Mouse (Mus musculus) frontal cortex, postnatal 36 days (tissue): ENCODE measurements at regions not wholly inside any gene's neighbourhood (a gene's known extent, or its start where the extent isn't known, plus 50 kb on each side); places are given as distances from the start of the nearest gene placed in this dataset.

Source experiments
- DNase-seq, 2 experiments: peaks; one replicate each; pipeline ENCODE4 v3.0.0; 2022; ENCODE audit warnings: low spot score in 2 of 2

DNA sequence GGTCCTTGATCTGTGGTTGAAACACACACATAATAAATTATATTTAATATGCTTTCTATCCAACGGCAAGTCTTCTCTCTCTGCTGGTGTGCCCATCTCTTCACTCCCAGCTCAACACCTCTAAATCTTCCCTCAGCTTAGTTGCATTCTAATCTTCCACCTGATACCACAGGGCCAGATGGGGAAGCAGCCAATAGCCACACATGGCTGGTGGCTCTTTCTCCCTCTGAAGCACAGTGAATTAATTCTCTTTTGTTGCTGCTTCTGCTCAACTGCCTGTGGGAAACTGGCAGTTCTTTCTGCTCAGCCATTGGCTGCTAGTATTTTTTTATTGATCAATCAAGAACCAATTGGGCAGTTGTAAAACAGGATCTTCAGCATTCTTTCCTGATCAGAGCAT, 750.0 kb downstream of the Serpinb8 start:
- DNase-seq, result no peak

DNA sequence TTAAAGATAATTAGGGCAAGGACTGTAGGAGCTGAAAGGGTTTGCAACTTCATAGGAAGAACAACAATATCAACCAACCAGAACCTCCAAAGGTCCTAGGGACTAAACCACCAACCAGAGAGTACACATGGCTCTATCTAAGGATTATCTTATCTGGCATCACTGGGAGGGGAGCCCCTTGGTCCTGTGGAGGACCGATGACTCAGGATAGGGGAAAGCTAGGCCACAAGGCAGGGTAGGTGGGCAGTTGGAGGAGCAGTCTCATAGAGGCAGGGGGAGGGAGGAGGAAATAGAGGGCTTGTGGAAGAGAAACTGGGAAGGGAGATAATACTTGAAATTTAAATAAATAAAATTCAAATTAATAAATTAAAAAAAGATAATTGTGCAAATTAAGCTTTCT, 751.5 kb downstream of the Serpinb8 start:
- DNase-seq, result no peak

DNA sequence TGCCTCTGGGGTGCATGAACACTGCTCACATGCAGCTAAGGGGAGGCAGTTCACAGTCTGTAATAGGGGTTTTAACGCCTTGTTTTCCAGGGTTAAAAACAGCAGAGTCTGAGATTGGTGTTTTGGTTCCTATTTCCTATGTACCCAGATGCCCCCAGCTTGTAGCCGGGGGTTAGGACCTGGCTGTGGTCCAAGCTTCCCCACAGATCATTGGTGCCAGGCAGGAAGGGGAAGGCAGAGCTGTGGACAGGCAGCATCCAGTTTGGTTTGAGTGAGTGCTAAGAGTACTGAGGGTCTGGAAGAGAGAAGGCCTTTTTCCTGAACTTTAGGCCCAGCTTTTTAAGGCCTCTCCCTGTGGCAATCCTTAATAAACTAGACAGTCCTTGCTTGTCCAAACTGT, 774.0 kb downstream of the Serpinb8 start:
- no peak for DNase-seq

DNA sequence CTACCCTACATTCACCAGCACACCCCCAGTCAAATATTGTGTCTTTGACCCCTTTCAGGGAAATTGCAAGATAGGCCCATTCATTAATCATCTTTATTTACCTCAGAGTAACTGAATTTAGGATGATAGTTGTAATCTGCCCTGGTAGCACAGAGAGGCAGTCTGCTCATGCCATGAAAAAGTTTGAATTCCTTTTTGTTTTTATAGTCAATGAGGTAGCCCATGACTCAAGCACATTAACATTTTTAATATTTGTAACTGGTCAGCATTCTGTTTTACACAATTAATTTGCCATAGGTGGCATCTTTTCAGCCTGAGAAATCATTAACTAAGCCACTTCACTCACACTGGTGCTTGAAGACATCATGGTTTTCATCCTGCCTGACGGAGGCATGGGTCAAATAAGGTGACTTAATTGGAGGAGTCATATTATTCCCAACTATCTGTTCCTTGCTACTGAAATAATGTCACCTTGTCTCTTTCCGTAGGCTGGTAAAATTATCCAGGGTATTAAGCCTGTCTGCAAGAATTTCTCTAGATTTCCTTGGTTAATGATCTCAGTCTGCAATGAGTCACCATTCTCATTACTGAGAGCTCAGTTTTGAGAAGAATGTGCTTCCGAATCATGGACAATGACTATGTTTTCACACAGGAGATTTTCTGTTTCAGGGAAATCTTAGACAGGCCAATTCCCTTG, 780.2 kb downstream of the Serpinb8 start:
- no peak for DNase-seq

DNA sequence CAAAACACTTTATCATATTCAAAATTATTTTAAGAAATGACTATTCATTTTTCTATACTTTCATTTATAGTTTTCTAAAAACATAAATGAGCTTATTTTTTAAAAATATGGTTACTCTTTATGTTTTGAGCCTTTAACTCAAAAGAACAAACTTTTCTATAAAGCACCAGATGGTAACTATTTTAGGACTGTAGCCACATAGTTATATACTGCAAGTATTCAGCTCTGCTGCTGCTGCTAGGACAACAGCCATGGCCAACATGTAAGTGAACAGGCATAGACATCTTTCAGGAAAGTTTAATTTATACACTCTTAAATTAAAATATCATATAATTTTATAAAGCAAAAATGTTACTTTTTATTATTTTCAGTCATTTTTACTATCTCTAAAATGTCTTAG, 800.1 kb downstream of the Serpinb8 start:
- peak in 1 of 2 experiments; percentile 13 for DNase-seq

DNA sequence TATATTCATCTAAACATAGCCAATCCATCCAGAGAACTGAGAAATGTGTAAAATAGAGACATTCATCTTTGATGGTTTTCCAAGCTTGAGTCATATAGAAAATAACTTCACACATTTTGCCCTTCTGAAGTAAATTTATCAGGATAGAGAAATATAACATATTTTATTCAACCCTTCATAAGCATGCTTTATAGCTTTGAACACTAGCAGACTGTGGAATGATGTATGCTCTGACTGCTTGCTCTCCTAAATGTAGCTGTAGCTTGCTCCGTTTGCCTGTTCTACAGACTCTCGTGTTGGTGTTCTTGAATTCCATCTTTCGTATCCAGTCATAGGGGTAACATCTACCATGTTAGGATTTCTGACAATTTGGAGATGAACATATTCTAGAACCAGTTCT, 800.7 kb downstream of the Serpinb8 start:
- DNase-seq, result peak in 1 of 2 experiments; percentile 9

DNA sequence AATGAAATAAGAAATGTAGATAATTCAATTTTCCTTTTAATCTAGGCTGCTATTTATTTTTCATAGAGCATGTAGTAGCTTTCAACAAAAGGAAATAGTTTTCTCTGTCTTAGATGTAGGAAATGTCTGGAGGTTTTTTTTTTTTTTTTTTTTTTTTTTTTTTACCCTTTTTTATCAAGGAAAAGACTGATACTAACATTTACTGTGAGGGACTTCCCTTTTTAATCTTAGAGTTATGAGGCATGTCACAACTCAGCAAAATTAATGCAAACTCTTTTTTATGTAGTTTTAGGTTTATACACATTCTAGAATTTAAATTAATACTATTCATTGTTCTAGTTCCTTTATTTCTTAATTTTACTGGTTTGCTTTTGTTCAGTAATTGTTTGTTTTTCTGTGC, 850.0 kb downstream of the Serpinb8 start:
- DNase-seq, result no peak

DNA sequence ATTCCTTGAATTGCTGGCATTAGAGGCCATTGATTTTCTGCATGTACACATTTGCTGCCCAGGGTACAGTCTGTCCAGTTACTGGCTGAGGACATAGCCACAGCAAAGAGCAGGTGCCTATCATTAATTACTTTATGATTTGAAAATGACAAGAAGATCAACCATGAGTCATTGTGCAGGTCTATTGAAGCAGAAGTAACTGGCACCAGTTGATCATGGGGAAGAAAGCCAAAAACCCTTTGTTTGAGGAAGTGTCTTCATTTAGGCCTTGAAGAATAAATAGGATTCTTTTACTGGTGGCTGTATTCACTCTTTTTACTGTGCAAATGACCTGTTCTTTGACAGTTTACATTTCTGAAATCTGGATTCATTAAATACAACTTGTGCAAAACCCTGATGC, 863.0 kb downstream of the Serpinb8 start:
- no peak for DNase-seq

DNA sequence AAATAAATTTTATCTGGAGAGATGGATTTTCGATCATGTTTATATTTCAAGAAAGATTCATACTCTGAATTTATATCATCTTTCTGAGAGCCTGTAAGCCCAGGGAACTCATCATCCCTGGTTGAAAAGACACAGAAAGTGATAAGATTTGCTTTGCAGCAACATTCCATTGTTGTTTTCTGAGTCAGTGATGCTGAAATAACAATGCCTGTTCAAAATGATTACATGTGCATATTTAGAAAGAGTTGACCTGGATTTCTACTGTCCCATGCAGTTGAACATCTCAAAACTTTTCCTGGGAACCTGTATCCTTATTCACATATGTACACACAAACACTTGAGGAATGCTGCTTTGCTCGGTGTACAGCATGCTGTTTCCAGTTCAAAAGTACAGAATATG, 882.2 kb downstream of the Serpinb8 start:
- no peak for DNase-seq

DNA sequence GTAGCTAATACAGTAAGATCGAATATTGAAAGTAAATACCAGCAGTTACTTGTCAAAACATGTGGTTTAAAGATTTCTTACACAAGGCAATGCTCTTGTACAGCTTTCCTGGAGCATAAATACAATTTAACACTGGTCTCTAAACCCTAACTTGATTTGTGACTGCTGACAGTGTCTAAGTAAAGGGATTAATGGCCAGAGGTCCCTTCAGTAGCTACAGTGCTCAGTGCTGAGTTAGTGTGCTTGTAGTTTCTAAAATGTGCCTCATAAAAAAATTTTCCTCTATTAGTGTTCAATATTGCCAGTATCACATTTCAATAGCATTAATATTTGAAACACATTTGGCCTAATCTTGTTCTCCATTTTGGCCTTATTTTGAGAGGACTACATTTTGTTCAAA, 909.0 kb downstream of the Serpinb8 start:
- DNase-seq, result no peak

DNA sequence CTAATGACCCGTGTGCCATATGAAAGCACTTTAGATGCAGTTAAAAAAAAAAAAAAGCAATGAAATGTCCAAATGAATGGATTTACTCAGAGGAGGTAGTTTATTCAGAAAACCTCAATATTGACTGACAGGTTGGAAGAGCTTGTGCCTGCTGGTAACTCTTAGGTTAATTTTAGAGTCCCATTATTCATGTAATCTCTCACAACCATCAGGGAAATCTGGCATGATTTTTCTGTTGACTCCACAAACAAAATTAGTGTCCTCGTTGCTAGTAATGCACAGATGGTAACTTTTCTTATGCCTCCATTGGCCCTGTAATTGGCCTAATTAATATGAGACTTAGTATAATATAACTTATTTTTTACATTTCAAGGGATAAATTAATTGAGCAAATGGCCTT, 937.6 kb downstream of the Serpinb8 start:
- no peak for DNase-seq

DNA sequence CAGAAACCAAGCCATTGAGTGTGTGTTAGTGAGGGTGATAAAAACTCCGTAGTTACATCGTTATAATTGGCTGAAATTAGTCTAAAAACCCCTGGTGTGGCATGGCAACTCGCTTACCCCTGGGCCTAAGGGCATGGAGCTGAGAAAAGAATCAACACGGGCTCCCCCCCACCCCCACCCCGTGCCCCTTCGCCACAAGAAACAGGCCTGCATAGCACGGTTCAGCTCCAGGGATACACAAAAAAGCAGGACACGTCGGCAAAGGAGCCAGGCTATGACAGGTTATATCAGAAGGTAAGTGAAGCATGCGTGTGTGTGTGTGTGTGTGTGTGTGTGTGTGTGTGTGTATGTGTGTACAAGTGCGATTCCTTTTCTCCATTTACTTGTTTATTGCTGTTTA, 948.4 kb downstream of the Serpinb8 start:
- DNase-seq, result no peak

DNA sequence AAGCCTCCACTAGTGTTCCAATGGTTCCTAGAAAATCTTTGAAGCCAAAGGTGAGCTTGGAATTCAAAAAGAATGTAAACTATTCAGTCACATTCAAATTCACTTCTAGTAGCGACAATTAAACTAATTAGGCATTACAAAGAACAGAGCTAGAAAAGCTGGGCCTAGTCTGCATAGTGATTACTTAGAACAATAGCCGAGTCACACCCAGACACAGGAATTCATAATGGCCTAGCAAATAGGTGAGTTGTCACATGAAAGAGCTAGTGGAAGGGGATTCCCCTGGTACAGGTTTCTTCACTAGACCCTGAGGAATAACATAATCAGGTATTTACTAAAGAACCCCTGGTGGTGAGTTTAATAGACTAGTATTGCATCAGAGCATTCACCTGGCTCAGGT, 958.9 kb downstream of the Serpinb8 start:
- DNase-seq, result no peak

DNA sequence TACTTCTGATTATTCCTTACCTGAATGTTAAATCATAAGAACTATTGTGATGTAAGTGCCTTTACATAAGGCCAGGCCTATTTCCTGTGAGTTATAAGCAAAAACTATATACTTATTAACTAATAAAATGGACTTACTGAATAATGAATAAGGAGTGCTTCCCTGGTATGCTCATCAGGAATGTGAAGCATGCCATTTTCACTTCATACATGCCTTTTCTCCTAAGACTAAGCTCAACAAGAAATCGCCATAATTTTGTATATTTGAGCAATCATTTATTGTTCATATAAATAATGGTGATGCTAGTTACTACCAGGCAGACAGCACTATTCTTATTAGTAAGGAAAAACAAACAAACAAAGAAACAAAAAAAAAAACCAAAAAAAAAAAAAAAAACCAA, 969.1 kb downstream of the Serpinb8 start:
- no peak for DNase-seq

DNA sequence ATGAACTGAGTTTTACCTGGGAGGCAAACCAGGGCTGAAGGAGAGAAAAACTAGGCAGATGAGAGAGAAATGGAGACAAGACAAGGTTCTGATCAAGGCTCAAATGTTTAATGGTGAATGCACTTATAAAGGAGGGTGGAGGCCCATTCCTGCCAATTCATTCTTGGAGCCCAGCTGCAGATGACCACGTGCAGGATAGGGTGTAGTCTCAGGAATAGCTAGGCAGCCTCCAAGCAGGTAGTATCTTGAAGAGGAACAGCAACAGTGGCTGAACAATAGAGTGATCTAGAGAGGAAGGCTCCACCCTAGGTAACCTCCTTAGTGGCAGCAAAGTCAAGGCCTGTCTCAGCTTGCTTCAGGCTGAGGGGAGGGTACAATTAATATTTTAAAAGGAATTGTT, 973.2 kb downstream of the Serpinb8 start:
- DNase-seq, result no peak

DNA sequence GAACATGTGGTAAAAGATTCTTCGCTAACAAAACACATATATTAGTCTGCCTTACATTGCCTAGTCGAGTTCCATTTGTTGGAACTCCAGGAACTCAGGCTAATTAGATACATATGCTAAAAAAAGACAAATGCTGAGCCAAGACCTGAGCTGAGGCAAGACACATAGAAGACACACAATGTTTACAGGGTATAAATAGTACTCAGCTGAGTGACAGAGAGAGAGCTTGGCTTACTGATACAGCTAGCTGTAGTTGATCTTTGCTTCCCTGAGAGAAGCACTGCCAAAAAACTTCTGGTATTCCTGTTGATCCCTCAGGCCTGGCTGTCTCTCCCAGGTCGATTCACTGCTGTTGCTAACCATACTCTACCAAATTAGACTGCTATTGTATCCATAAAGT, 982.2 kb downstream of the Serpinb8 start:
- no peak for DNase-seq

DNA sequence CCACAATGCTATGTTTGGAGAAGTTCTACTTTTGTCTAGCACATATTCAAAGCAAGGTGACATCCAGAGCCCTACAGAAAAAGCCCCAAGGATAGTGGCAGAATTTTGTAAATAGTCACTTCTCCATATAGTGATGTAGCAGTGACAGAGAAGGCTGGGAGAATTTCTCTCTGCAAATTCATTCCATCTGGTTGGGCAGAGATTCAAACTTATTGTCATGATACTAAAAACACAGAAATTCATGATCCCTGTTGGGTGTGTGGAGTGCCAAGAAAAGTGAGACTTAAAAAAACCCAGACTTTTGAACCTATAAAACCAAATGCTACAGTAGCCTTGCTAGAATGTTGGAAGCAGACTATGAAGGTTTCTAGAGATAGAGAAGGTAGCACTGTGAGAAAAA, 983.0 kb downstream of the Serpinb8 start:
- peak in 1 of 2 experiments; percentile 6 for DNase-seq

DNA sequence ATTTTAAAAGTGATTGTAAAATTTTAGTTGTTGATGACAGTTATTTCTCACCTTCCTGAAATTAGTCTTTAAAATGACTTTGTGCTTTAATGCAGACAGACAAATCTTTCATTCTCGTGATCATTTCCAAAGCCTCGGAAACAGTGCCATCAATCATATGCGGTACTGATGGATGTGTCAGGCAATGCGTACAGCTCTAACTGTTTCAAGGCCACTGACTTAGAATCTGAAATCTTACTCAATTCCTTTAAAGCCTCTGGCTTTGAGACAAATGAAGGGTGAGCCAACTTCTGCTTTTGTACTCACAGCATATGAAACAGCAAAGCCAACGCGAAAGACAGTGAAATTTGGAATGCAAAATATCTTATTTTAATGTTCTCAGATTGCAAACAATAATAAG, 987.0 kb downstream of the Serpinb8 start:
- DNase-seq, result no peak

DNA sequence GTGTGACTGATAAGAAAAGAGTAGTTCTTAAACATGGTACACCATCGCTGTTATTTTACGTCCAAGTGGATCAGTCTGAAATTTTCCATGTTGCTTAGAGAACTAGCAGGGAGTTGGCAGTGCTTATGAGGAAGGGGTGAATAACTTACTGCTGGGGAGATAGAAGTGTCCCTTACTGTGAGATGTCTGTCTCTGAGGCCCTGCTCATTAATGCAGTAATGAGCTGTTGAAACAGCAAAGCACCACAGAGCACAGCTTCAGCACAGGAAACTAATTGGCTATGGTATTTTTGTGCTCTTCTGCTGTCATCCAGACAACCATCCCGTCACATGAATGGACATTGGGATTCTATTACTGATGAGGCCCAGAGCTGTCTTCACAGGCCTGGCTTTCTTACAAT, 988.0 kb downstream of the Serpinb8 start:
- no peak for DNase-seq

DNA sequence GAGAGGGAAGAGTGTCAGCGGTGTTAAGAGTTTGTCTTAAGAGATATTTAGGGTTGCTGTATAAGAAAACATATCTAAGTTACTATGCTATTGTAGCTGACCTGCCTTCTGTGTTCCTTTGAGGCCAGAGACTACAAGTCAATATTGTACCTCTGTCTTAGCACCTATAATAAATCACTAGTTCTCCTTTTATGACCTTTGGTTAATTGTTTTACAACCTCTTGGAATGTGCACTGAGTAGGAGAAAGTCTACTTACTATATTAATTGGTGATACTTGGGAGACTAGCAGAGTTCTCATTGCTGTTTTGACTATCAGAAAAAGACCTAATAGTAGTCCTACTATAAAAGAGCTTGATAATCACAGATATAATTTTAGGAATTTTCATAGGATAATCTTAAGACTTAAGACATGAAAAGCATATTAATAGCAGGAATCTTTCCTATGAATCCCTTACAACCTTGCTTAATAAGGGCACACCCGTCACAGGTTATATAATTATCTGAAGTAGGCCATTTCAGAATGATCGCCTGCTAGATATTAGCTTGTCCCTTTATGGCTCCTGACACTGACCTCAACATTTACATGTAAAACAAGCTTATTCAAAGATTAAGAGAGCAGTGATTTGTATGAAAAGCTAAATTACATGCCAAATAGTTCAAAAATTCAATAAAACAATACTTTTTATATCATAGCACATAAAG, 1003.1 kb downstream of the Serpinb8 start:
- DNase-seq, result no peak

DNA sequence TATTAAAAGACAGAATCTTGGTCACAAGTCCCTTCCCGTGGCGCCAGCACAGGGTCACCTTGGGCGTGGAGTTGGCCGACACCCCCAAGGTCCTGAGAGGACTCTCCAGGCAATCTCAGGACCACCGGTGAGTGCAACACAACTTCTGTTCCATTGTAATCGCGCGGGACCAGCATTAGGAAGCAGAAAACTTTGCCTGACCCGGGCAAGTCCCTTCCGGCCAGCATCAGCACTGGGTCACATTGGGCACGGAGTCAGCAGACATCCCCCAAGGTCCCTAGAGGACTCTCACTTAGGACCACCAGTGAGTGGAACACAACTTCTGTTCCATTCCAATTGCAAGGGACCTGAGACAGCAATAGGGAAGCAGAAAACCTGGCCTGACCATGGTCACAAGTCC, 1007.3 kb downstream of the Serpinb8 start:
- DNase-seq, result no peak
